Mouse (Mus musculus): ENCODE results near the gene Plxnb3. TPM values are rescaled to one million over a fixed set of nuclear protein-coding genes. Genes with fewer than 3 reads are reported as not detected.

Plxnb3 gene
- polyA plus RNA-seq, 1 experiment from 2014 or later: 0.12 TPM

- no peak for DNase-seq (ENCODE audit: low spot score)
- 92% methylated on average over 1 of the region's 1 CpGs for whole genome bisulfite sequencing
- Histone ChIP-seq H3K9me3 (replicated peaks) (no peaks in the 10 kb centered on the region), H3K27me3 (ENCODE audit: low read depth, poor library complexity, severe bottlenecking) (peaks cover 18% of the 10 kb centered on the region), H3K36me3 (peaks cover 30% of the 10 kb centered on the region), H3K4me1 (peaks cover 22% of the 10 kb centered on the region), H3K4me3 (peak overlapping the region; percentile 67), H3K27ac (replicated peaks) (no peak overlapping the region)
These were observed 31.6 kb downstream of the Plxnb3 start for GRCm38 (mm10) chrX:73788501-73788900.

GRCm38 (mm10) chrX:73793039-73793438 lies 36.1 kb downstream of the Plxnb3 start:
- Histone ChIP-seq H3K27me3 (ENCODE audit: low read depth, poor library complexity, severe bottlenecking) (peaks cover 20% of the 10 kb centered on the region), H3K9me3 (replicated peaks) (no peaks in the 10 kb centered on the region), H3K4me3 (no peak overlapping the region), H3K36me3 (peaks cover 46% of the 10 kb centered on the region), H3K27ac (replicated peaks) (no peak overlapping the region), H3K4me1 (peaks cover 6% of the 10 kb centered on the region)
- DNase-seq (ENCODE audit: low spot score): no peak

- WGBS: 43% methylated on average over 1 of the region's 1 CpGs
- H3K4me3 ChIP-seq: no peak overlapping the region
- no peak for DNase-seq (ENCODE audit: low spot score)
- H3K4me1 ChIP-seq: peaks cover 1% of the 10 kb centered on the region
- peaks cover 46% of the 10 kb centered on the region for H3K36me3 ChIP-seq
- H3K27ac ChIP-seq (replicated peaks): no peak overlapping the region
- peaks cover 20% of the 10 kb centered on the region for H3K27me3 ChIP-seq (ENCODE audit: low read depth, poor library complexity, severe bottlenecking)
- no peaks in the 10 kb centered on the region for H3K9me3 ChIP-seq (replicated peaks)
These were observed 36.6 kb downstream of the Plxnb3 start for GRCm38 (mm10) chrX:73793505-73793904.

- no peak for DNase-seq (ENCODE audit: low spot score)
- H3K27ac ChIP-seq (replicated peaks): no peak overlapping the region
- H3K4me3 ChIP-seq: no peak overlapping the region
- no peaks in the 10 kb centered on the region for H3K4me1 ChIP-seq
- peaks cover 16% of the 10 kb centered on the region for H3K36me3 ChIP-seq
- H3K27me3 ChIP-seq (ENCODE audit: low read depth, poor library complexity, severe bottlenecking): peaks cover 11% of the 10 kb centered on the region
- 96% methylated on average over 2 of the region's 2 CpGs for WGBS
- no peaks in the 10 kb centered on the region for H3K9me3 ChIP-seq (replicated peaks)
These were observed 40.6 kb downstream of the Plxnb3 start for GRCm38 (mm10) chrX:73797511-73797910.

GRCm38 (mm10) chrX:73798502-73798901 lies 41.6 kb downstream of the Plxnb3 start:
- peak; percentile 61 for DNase-seq (ENCODE audit: low spot score)
- H3K9me3 ChIP-seq (replicated peaks): no peaks in the 10 kb centered on the region
- no peak overlapping the region for H3K4me3 ChIP-seq
- 44% methylated on average over 9 of the region's 9 CpGs for WGBS
- no peak overlapping the region for H3K27ac ChIP-seq (replicated peaks)
- peaks cover 11% of the 10 kb centered on the region for H3K27me3 ChIP-seq (ENCODE audit: low read depth, poor library complexity, severe bottlenecking)
- no peaks in the 10 kb centered on the region for H3K4me1 ChIP-seq
- peaks cover 16% of the 10 kb centered on the region for H3K36me3 ChIP-seq

- Histone ChIP-seq H3K27ac (replicated peaks) (no peak overlapping the region), H3K27me3 (ENCODE audit: low read depth, poor library complexity, severe bottlenecking) (no peaks in the 10 kb centered on the region), H3K9me3 (replicated peaks) (no peaks in the 10 kb centered on the region), H3K36me3 (no peaks in the 10 kb centered on the region), H3K4me3 (no peak overlapping the region), H3K4me1 (peaks cover 5% of the 10 kb centered on the region)
- no peak for DNase-seq (ENCODE audit: low spot score)
- WGBS: 70% methylated on average over 1 of the region's 1 CpGs
These were observed 48.9 kb downstream of the Plxnb3 start for GRCm38 (mm10) chrX:73805814-73806213.

GRCm38 (mm10) chrX:73815072-73815471 lies 58.2 kb downstream of the Plxnb3 start:
- WGBS: 17% methylated on average over 14 of the region's 14 CpGs
- peak; percentile 66 for DNase-seq (ENCODE audit: low spot score)
- Histone ChIP-seq H3K4me1 (peaks cover 7% of the 10 kb centered on the region), H3K36me3 (no peaks in the 10 kb centered on the region), H3K4me3 (peak overlapping the region; percentile 42), H3K9me3 (replicated peaks) (no peaks in the 10 kb centered on the region), H3K27ac (replicated peaks) (peak overlapping the region; percentile 82), H3K27me3 (ENCODE audit: low read depth, poor library complexity, severe bottlenecking) (peaks cover 5% of the 10 kb centered on the region; the same call in 1 of the 2 replicates)

GRCm38 (mm10) chrX:73816596-73817314 lies 59.9 kb downstream of the Plxnb3 start:
- 56% methylated on average over 3 of the region's 3 CpGs for WGBS
- DNase-seq (ENCODE audit: low spot score): no peak
- peaks cover 6% of the 10 kb centered on the region; the same call in 1 of the 2 replicates for H3K27me3 ChIP-seq (ENCODE audit: low read depth, poor library complexity, severe bottlenecking)
- H3K4me3 ChIP-seq: no peak overlapping the region
- H3K27ac ChIP-seq (replicated peaks): 0 out of 2 replicates have a peak overlapping the region, but pooled peaks have one; percentile 28
- H3K36me3 ChIP-seq: no peaks in the 10 kb centered on the region
- H3K9me3 ChIP-seq (replicated peaks): no peaks in the 10 kb centered on the region
- peaks cover 7% of the 10 kb centered on the region for H3K4me1 ChIP-seq

Other genes with a start within 250 kb of the Plxnb3 start
- 16.6 and 32.4 TPM in 2 replicates for gene Dusp9, start 117.7 kb upstream of the Plxnb3 start, polyA plus RNA-seq (2016; fragmentation: Nextera tagmentation; extraction: Ambion mirVana)
- 7.0 and 12.6 TPM in 2 replicates for gene Pnck, start 97.0 kb upstream of the Plxnb3 start, polyA plus RNA-seq (2016; fragmentation: Nextera tagmentation; extraction: Ambion mirVana)
- 4.1 and 4.6 TPM in 2 replicates for gene Slc6a8, start 83.9 kb upstream of the Plxnb3 start, polyA plus RNA-seq (2016; fragmentation: Nextera tagmentation; extraction: Ambion mirVana)
- 144 and 157 TPM in 2 replicates for gene Bcap31, start 40.9 kb upstream of the Plxnb3 start, polyA plus RNA-seq (2016; fragmentation: Nextera tagmentation; extraction: Ambion mirVana)
- 10.9 and 11.5 TPM in 2 replicates for gene Abcd1, start 40.5 kb upstream of the Plxnb3 start, polyA plus RNA-seq (2016; fragmentation: Nextera tagmentation; extraction: Ambion mirVana)
- 1.5 and 1.6 TPM in 2 replicates for gene Srpk3, start 17.3 kb downstream of the Plxnb3 start, polyA plus RNA-seq (2016; fragmentation: Nextera tagmentation; extraction: Ambion mirVana)
- gene Idh3g, start 29.8 kb downstream of the Plxnb3 start, polyA plus RNA-seq (2016; fragmentation: Nextera tagmentation; extraction: Ambion mirVana): 185 and 192 TPM in 2 replicates
- gene Ssr4, start 29.9 kb downstream of the Plxnb3 start, polyA plus RNA-seq (2016; fragmentation: Nextera tagmentation; extraction: Ambion mirVana): 122 and 123 TPM in 2 replicates
- gene Pdzd4, start 67.9 kb downstream of the Plxnb3 start, polyA plus RNA-seq (2016; fragmentation: Nextera tagmentation; extraction: Ambion mirVana): 0.80 and 0.81 TPM in 2 replicates
- 0.14 TPM in 1 of 2 replicates, not detected in the other for gene Avpr2, start 135.0 kb downstream of the Plxnb3 start, polyA plus RNA-seq (2016; fragmentation: Nextera tagmentation; extraction: Ambion mirVana)
- 7.4 and 14.4 TPM in 2 replicates for gene L1cam, start 139.0 kb downstream of the Plxnb3 start, polyA plus RNA-seq (2016; fragmentation: Nextera tagmentation; extraction: Ambion mirVana)
- 1.9 and 2.7 TPM in 2 replicates for gene Arhgap4, start 164.8 kb downstream of the Plxnb3 start, polyA plus RNA-seq (2016; fragmentation: Nextera tagmentation; extraction: Ambion mirVana)
- 144 and 159 TPM in 2 replicates for gene Naa10, start 164.9 kb downstream of the Plxnb3 start, polyA plus RNA-seq (2016; fragmentation: Nextera tagmentation; extraction: Ambion mirVana)
- 16.8 and 23.3 TPM in 2 replicates for gene Renbp, start 173.8 kb downstream of the Plxnb3 start, polyA plus RNA-seq (2016; fragmentation: Nextera tagmentation; extraction: Ambion mirVana)
- 69.6 and 78.0 TPM in 2 replicates for gene Hcfc1, start 209.3 kb downstream of the Plxnb3 start, polyA plus RNA-seq (2016; fragmentation: Nextera tagmentation; extraction: Ambion mirVana)

Measured in midbrain, embryonic 10.5 days (tissue).